Mouse (Mus musculus) stomach, postnatal 0 days (tissue): ENCODE data around the gene Maneal.

ENCODE experiments used
- CTCF ChIP-seq: IDR thresholded peaks from 2 replicates; pipeline ENCODE4 v1.5.1; 2016; ENCODE audit warnings: antibody characterized with exemption, low read depth, mild to moderate bottlenecking, moderate library complexity
- EP300 ChIP-seq: optimal IDR thresholded peaks from 2 replicates; pipeline ENCODE3; 2016; ENCODE audit warnings: antibody characterized with exemption

DNA sequence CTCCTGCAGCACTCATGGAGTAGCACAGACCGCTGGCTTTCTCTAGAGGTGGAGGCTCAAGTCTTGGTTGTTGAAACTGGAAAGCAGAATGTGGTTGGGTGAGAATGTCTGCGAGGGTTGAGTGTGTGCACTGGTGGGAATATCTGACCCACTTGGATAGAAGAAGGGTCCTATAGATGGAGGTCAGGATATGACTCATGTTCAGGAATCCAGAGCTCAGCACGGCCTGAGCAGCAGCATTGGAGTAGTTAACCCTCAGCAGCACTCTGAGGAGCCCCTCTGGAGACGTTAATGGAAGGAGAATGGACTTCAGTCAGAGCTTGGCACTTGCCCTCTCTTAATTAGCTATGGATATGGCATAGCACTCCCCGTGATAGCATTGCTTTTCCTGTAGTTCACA is 32.3 kb downstream of the Maneal start:
- no peak for TF ChIP-seq CTCF
- TF ChIP-seq EP300: no peak
